Mouse (Mus musculus) kidney, embryonic 16.5 days (tissue): ENCODE data around the gene P3h1. TPM values are rescaled to one million over a fixed set of nuclear protein-coding genes. Genes with fewer than 3 reads are reported as not detected.

Experiments
- ATAC-seq: fragments of 200-750 bp; cut with Nextera tagmentation; 2 replicates; pipeline ENCODE4 v1.8.0; 2017; ENCODE audit warnings: moderate TSS enrichment; ENCODE audit not compliant: low FRiP score, low TSS enrichment
- H3K27ac ChIP-seq: fragments of 300-500 bp; sonication (generic); 2 replicates; pipeline ENCODE4 v1.5.1; 2014; ENCODE audit warnings: low read length
- H3K27me3 ChIP-seq: fragments of 300-500 bp; sonication (generic); 2 replicates; pipeline ENCODE4 v1.6.1; 2014; ENCODE audit warnings: low read length, control low read depth, mixed read lengths; ENCODE audit not compliant: insufficient read depth
- H3K36me3 ChIP-seq: fragments of 300-500 bp; sonication (generic); 2 replicates; pipeline ENCODE4 v1.6.1; 2014; ENCODE audit warnings: low read length, control low read depth, mixed read lengths; ENCODE audit not compliant: insufficient read depth
- H3K4me1 ChIP-seq: fragments of 300-500 bp; sonication (generic); 2 replicates; pipeline ENCODE4 v1.6.1; 2014; ENCODE audit warnings: low read length, control low read depth, mixed read lengths; ENCODE audit not compliant: insufficient read depth
- H3K4me2 ChIP-seq: fragments of 300-500 bp; sonication (generic); replicated peaks from 2 replicates; pipeline ENCODE4 v1.6.1; 2014; ENCODE audit warnings: low read depth, low read length
- H3K4me3 ChIP-seq: fragments of 300-500 bp; sonication (generic); 2 replicates; pipeline ENCODE4 v1.5.1; 2014; ENCODE audit warnings: mild to moderate bottlenecking, low read length
- H3K9ac ChIP-seq: fragments of 300-500 bp; sonication (generic); replicated peaks from 2 replicates; pipeline ENCODE4 v1.6.1; 2014; ENCODE audit warnings: low read length
- H3K9me3 ChIP-seq: fragments of 300-500 bp; sonication (generic); 2 replicates; pipeline ENCODE4 v1.6.1; 2016; ENCODE audit warnings: low read length, control low read depth
- WGBS: fragments of 180-500 bp; shearing (Covaris S2); extraction: QIAGEN DNeasy Blood & Tissue Kit; methylation state at CpG from one replicate; pipeline ENCODE4 v1.1.7; 2014; 5-methylcytosine and 5-hydroxymethylcytosine counted together
- polyA plus RNA-seq: library from polyadenylated mRNA; unstranded; fragments of >200 nt; fragmentation: Nextera tagmentation; extraction: Ambion mirVana; gene quantifications from 2 replicates; pipeline ENCODE4 v1.2.1, GENCODE M21; 2015

The P3h1 gene
- polyA plus RNA-seq: 35.8 and 36.0 TPM in 2 replicates

- H3K36me3 ChIP-seq: peaks cover 19% of the 10 kb centered on the region
- under 1% methylated on average over 70 of the region's 71 CpGs for WGBS
- peak within 1 kb of the TSS; percentile 87 for H3K9ac ChIP-seq
- ATAC-seq: peak; percentile 97
- H3K4me2 ChIP-seq: peak within 1 kb of the TSS; percentile 93
- H3K27ac ChIP-seq: peak within 1 kb of the TSS; percentile 65
- H3K9me3 ChIP-seq: no peaks in the 10 kb centered on the region
- H3K4me1 ChIP-seq: peaks cover 17% of the 10 kb centered on the region
- no peaks in the 10 kb centered on the region for H3K27me3 ChIP-seq
- H3K4me3 ChIP-seq: peak within 1 kb of the TSS; percentile 95
Observed at GRCm38 (mm10) chr4:119232410-119233255, at the start of gene P3h1, which contains the start of gene AU022252. Gene P3h1, plus strand, starts transcription at chr4:119232915. Gene AU022252, minus strand, starts transcription at chr4:119232712.

GRCm38 (mm10) chr4:119183525-119183924 is 49.2 kb upstream of the P3h1 start:
- no peak overlapping the region for H3K4me3 ChIP-seq

GRCm38 (mm10) chr4:119185771-119186170 is 46.9 kb upstream of the P3h1 start:
- 81% methylated on average over 4 of the region's 4 CpGs for WGBS
- H3K4me1 ChIP-seq: no peaks in the 10 kb centered on the region
- no peak overlapping the region for H3K4me2 ChIP-seq
- H3K9me3 ChIP-seq: no peaks in the 10 kb centered on the region
- no peak for ATAC-seq
- H3K4me3 ChIP-seq: no peak overlapping the region
- H3K27me3 ChIP-seq: no peaks in the 10 kb centered on the region
- H3K9ac ChIP-seq: no peak overlapping the region
- H3K27ac ChIP-seq: no peak overlapping the region
- no peaks in the 10 kb centered on the region for H3K36me3 ChIP-seq

More at GRCm38 (mm10) chr4:119183525-119183924, 49.2 kb upstream of the P3h1 start:
- WGBS: 61% methylated on average over 1 of the region's 1 CpGs
- Histone ChIP-seq H3K36me3 (no peaks in the 10 kb centered on the region), H3K27me3 (no peaks in the 10 kb centered on the region), H3K4me2 (no peak overlapping the region), H3K9ac (no peak overlapping the region), H3K9me3 (no peaks in the 10 kb centered on the region), H3K27ac (no peak overlapping the region), H3K4me1 (0 out of 2 replicates have a peak, but pooled peaks cover under 1% of the 10 kb centered on the region)
- no peak for ATAC-seq

- Histone ChIP-seq H3K9me3 (no peaks in the 10 kb centered on the region), H3K4me1 (no peaks in the 10 kb centered on the region), H3K4me3 (no peak overlapping the region), H3K9ac (no peak overlapping the region), H3K27ac (no peak overlapping the region), H3K27me3 (no peaks in the 10 kb centered on the region), H3K4me2 (no peak overlapping the region), H3K36me3 (no peaks in the 10 kb centered on the region)
- ATAC-seq: no peak
- 53% methylated on average over 11 of the region's 11 CpGs for WGBS
Observed at GRCm38 (mm10) chr4:119188060-119188785, 44.5 kb upstream of the P3h1 start.

GRCm38 (mm10) chr4:119189392-119189791 is 43.3 kb upstream of the P3h1 start:
- Histone ChIP-seq H3K4me1 (no peaks in the 10 kb centered on the region), H3K27me3 (no peaks in the 10 kb centered on the region), H3K4me2 (no peak overlapping the region), H3K9me3 (no peaks in the 10 kb centered on the region), H3K4me3 (no peak overlapping the region), H3K27ac (no peak overlapping the region), H3K36me3 (no peaks in the 10 kb centered on the region), H3K9ac (no peak overlapping the region)
- ATAC-seq: no peak
- 86% methylated on average over 6 of the region's 6 CpGs for WGBS

GRCm38 (mm10) chr4:119189864-119190263 is 42.9 kb upstream of the P3h1 start, which contains the start of gene Ermap:
Gene Ermap, minus strand, starts transcription at chr4:119190011.
- no peaks in the 10 kb centered on the region for H3K27me3 ChIP-seq

GRCm38 (mm10) chr4:119190618-119191017 is 42.1 kb upstream of the P3h1 start:
- WGBS: 85% methylated on average over 8 of the region's 8 CpGs
- H3K4me3 ChIP-seq: no peak overlapping the region
- no peaks in the 10 kb centered on the region for H3K4me1 ChIP-seq
- H3K27me3 ChIP-seq: no peaks in the 10 kb centered on the region
- H3K9me3 ChIP-seq: no peaks in the 10 kb centered on the region
- no peak overlapping the region for H3K27ac ChIP-seq
- no peak overlapping the region for H3K4me2 ChIP-seq
- no peak overlapping the region for H3K9ac ChIP-seq
- no peak for ATAC-seq
- H3K36me3 ChIP-seq: no peaks in the 10 kb centered on the region

More at GRCm38 (mm10) chr4:119189864-119190263, 42.9 kb upstream of the P3h1 start, which contains the start of gene Ermap:
- WGBS: 80% methylated on average over 6 of the region's 6 CpGs
- Histone ChIP-seq H3K4me1 (no peaks in the 10 kb centered on the region), H3K9ac (no peak within 1 kb of the TSS), H3K36me3 (no peaks in the 10 kb centered on the region), H3K27ac (no peak within 1 kb of the TSS), H3K4me2 (no peak within 1 kb of the TSS), H3K9me3 (no peaks in the 10 kb centered on the region), H3K4me3 (no peak within 1 kb of the TSS)
- ATAC-seq: no peak

- 0 out of 2 replicates have a peak, but pooled peaks cover 4% of the 10 kb centered on the region for H3K4me1 ChIP-seq
- no peak overlapping the region for H3K4me3 ChIP-seq
- ATAC-seq: no peak
- H3K36me3 ChIP-seq: no peaks in the 10 kb centered on the region
- H3K27ac ChIP-seq: no peak overlapping the region
- no peak overlapping the region for H3K9ac ChIP-seq
- H3K27me3 ChIP-seq: no peaks in the 10 kb centered on the region
- whole genome bisulfite sequencing: 52% methylated on average over 3 of the region's 3 CpGs
- H3K9me3 ChIP-seq: no peaks in the 10 kb centered on the region
- no peak overlapping the region for H3K4me2 ChIP-seq
Observed at GRCm38 (mm10) chr4:119191273-119191672, 41.4 kb upstream of the P3h1 start.

GRCm38 (mm10) chr4:119192757-119193156 is 40.0 kb upstream of the P3h1 start:
- no peak overlapping the region for H3K4me3 ChIP-seq
- no peaks in the 10 kb centered on the region for H3K36me3 ChIP-seq
- no peaks in the 10 kb centered on the region for H3K27me3 ChIP-seq
- no peak overlapping the region for H3K27ac ChIP-seq
- 90% methylated on average over 4 of the region's 4 CpGs for WGBS
- no peak for ATAC-seq
- H3K9ac ChIP-seq: no peak overlapping the region
- 0 out of 2 replicates have a peak, but pooled peaks cover 11% of the 10 kb centered on the region for H3K4me1 ChIP-seq
- H3K9me3 ChIP-seq: no peaks in the 10 kb centered on the region
- H3K4me2 ChIP-seq: no peak overlapping the region
